In genomic region chr10:9906185-9906584, GRCm38 (mm10) we compare ENCODE assay signal across 23 mouse cellular contexts.
"Had no signal": no experiment of that assay in that cellular context is flagged by ENCODE, and none has a peak within 500 bp of the region (broad histone marks: within the 10 kb centered on the region; RNA-seq: fewer than 3 reads in every experiment).

No protein-coding gene starts in this region.

- H3K36me3 ChIP-seq: lung, embryonic 15.5 days; neural tube, embryonic 13.5 days; neural tube, embryonic 15.5 days; stomach, embryonic 15.5 days had no signal

- H3K27me3 ChIP-seq: lung, embryonic 15.5 days; neural tube, embryonic 13.5 days; neural tube, embryonic 15.5 days; stomach, embryonic 15.5 days had no signal

- H3K4me2 ChIP-seq: lung, embryonic 15.5 days; midbrain, embryonic 11.5 days; neural tube, embryonic 13.5 days; neural tube, embryonic 15.5 days; stomach, embryonic 15.5 days had no signal

- H3K9ac ChIP-seq: liver, postnatal 0 days; lung, embryonic 15.5 days; neural tube, embryonic 13.5 days; neural tube, embryonic 15.5 days; stomach, embryonic 15.5 days had no signal

- ATAC-seq: liver, postnatal 0 days; lung, postnatal 0 days; midbrain, embryonic 16.5 days had no signal

- H3K4me1 ChIP-seq: lung, embryonic 15.5 days; neural tube, embryonic 13.5 days; neural tube, embryonic 15.5 days; stomach, embryonic 15.5 days had no signal

- DNase-seq: liver, postnatal 0 days; lung, adult 2 months; lung, postnatal 14 days; lung, postnatal 36 days; midbrain, embryonic 14.5 days; retina, postnatal 1 day; right cerebral cortex, adult 18-20 months; right cerebral cortex, postnatal 25 days; right cerebral cortex, postnatal 4 days; spleen, adult 18-20 months; thymus, adult 2 months; thymus, postnatal 25 days; thymus, postnatal 4 days had no signal

- H3K27ac ChIP-seq: lung, embryonic 15.5 days; macrophage; neural tube, embryonic 13.5 days; neural tube, embryonic 15.5 days; stomach, embryonic 15.5 days; stomach, postnatal 0 days had no signal

- H3K4me3 ChIP-seq: lung, embryonic 15.5 days; myocyte; neural tube, embryonic 13.5 days; neural tube, embryonic 15.5 days; stomach, embryonic 15.5 days had no signal

- H3K9me3 ChIP-seq: lung, embryonic 15.5 days; neural tube, embryonic 13.5 days; neural tube, embryonic 15.5 days; stomach, embryonic 15.5 days had no signal
